Mouse (Mus musculus): ENCODE measurements around the gene Ice1. TPM values are rescaled to one million over a fixed set of nuclear protein-coding genes. Genes with fewer than 3 reads are reported as not detected.

The Ice1 gene
- polyA plus RNA-seq, 1 experiment from 2014 or later: 22.4 TPM

DNA sequence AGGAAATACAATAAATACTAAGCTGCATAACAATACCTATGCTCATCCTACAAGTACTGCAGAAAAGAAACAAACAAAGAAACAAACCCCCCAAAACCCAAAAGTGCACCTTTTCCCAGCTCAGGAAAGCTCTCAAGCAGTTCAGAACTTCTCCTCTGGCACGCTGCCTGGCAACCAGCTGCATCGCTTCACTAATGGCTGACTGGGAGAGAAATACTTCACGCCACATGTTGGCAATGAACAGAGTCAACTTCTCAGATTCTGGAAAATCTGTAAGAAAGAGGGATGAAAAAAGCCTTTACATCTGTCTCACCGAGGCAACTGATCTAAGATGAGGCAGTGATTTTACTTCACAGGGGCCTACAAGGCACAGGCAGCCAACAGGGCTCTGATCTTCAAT lies 38.5 kb downstream of the Ice1 start:
- no peak for DNase-seq (ENCODE audit: extremely low spot score, low spot score)
- 97% methylated on average over 4 of the region's 4 CpGs for WGBS
- H3K9me3 ChIP-seq: no peaks in the 10 kb centered on the region
- no peaks in the 10 kb centered on the region for H3K4me1 ChIP-seq
- H3K4me3 ChIP-seq: no peak overlapping the region
- peaks cover 92% of the 10 kb centered on the region for H3K36me3 ChIP-seq (replicated peaks)
- H3K27me3 ChIP-seq (ENCODE audit: poor library complexity, severe bottlenecking): no peaks in the 10 kb centered on the region
- no peak overlapping the region for H3K27ac ChIP-seq

DNA sequence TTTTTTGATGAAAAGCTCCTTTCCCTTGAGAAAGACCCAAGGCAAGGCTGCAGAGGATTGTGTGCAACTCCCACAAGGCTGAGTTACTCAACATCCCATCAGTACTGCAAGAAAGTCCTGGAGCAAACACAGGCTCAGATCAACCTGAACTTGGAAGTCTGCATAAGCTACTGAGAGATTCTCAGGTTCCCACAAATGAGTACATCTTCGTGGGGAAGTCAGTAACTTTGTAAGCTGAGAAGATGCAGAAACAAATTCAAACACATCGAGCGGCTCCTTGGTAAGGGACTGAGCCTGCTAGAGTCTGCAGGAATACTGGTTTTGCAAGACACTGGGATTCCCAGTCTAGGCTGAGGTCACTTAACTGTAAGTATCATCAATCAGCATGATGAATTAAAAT lies 40.5 kb downstream of the Ice1 start:
- H3K36me3 ChIP-seq (replicated peaks): peaks cover 92% of the 10 kb centered on the region
- H3K27me3 ChIP-seq (ENCODE audit: poor library complexity, severe bottlenecking): no peaks in the 10 kb centered on the region
- H3K4me3 ChIP-seq: no peak overlapping the region
- DNase-seq (ENCODE audit: extremely low spot score, low spot score): no peak
- no peaks in the 10 kb centered on the region for H3K9me3 ChIP-seq
- H3K4me1 ChIP-seq: no peaks in the 10 kb centered on the region
- WGBS: 94% methylated on average over 3 of the region's 3 CpGs
- no peak overlapping the region for H3K27ac ChIP-seq

DNA sequence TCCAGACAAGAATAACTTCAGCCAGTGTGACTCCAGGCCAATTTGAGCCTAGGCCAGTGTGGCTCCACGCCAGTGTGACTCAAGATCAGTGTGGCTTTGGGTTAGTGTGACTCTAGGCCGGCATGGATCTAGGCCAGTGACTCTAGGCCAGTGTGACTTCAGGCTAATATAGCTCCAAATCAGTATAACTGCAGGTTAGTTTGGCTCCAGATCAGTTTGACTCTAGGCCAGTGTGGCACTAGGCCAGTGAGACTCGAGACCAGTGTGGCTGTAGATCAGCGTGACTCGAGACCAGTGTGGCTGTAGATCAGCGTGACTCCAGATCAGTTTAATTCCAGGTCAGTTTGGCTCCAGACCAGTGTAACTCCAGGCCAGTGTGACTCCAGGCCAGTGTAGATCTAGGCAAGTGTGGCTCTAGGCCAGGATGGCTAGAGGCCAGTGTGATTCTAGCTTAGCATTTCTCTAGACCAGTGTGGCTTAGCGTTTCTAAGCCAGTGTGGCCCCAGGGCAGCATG lies 47.1 kb downstream of the Ice1 start:
- WGBS: 96% methylated on average over 7 of the region's 7 CpGs
- no peak overlapping the region for H3K27ac ChIP-seq
- no peak for DNase-seq (ENCODE audit: extremely low spot score, low spot score)
- H3K9me3 ChIP-seq: no peaks in the 10 kb centered on the region
- H3K4me1 ChIP-seq: no peaks in the 10 kb centered on the region
- no peak overlapping the region for H3K4me3 ChIP-seq
- H3K27me3 ChIP-seq (ENCODE audit: poor library complexity, severe bottlenecking): no peaks in the 10 kb centered on the region
- H3K36me3 ChIP-seq (replicated peaks): peaks cover 97% of the 10 kb centered on the region

DNA sequence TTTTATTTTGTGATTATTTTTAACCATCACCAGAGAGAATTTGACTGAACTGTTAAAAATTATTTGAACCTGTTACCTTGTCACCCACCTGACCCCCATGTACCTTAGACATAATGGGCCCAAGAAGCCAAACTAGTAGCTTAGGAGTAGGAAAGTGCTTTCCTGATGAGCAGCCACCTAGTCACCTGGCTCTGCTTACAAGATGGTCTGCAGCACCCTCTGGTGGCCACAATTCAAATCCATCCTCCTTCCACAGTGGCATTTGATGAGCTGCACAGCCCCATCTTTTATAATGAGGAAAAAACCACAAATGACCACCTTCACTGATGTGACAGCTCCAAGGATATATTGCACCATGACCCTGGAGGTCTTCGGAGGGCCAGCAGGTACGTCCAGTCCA lies 50.5 kb downstream of the Ice1 start:
- Histone ChIP-seq H3K9me3 (no peaks in the 10 kb centered on the region), H3K36me3 (replicated peaks) (peaks cover 73% of the 10 kb centered on the region), H3K4me1 (no peaks in the 10 kb centered on the region), H3K4me3 (no peak overlapping the region), H3K27ac (no peak overlapping the region), H3K27me3 (ENCODE audit: poor library complexity, severe bottlenecking) (no peaks in the 10 kb centered on the region)
- 85% methylated on average over 2 of the region's 2 CpGs for WGBS
- peak; percentile 37 for DNase-seq (ENCODE audit: extremely low spot score, low spot score)

DNA sequence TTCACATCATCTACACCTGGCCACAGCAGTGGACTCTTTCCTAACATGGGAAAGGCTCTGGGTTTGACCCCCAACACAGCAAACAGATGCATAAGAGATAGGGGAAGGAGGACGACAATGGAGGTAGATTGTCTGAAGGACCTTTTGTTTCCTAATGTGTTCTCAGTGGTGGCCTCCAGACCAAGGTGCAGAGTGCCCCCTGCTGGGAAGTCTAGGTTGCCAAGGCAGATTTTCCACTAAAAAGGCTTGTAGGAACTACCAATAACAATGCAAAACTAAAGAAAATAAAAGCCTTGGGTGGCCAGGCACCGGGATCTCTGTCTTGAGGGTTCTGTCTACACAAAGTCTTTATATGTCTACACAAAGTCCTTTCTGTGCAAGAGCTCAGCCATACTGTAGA lies 54.9 kb downstream of the Ice1 start:
- DNase-seq (ENCODE audit: extremely low spot score, low spot score): peak; percentile 19
- no peak overlapping the region for H3K4me3 ChIP-seq
- no peaks in the 10 kb centered on the region for H3K27me3 ChIP-seq (ENCODE audit: poor library complexity, severe bottlenecking)
- H3K27ac ChIP-seq: no peak overlapping the region
- H3K36me3 ChIP-seq (replicated peaks): peaks cover 31% of the 10 kb centered on the region
- no peaks in the 10 kb centered on the region for H3K4me1 ChIP-seq
- H3K9me3 ChIP-seq: no peaks in the 10 kb centered on the region
- 44% methylated on average over 2 of the region's 2 CpGs for WGBS

DNA sequence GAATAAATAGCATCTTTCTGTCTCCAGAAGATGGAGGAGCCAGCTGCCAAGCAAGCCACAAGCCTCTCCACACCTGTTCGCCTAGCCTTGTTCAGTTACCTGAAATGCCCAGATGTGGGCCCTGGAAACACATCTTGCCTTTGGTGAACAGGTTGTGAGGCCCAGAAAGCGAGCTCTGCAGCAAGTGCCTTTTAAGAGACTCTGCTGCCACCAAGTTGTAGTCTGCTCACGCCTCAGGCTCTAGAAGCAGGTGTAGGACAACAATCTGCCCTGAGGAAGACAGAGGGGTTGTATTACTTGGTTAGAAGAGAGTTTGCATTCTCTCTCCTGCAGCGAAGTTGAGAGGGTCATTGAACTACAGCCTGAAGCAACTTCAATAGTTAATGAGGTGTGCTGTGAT lies 55.9 kb downstream of the Ice1 start:
- no peaks in the 10 kb centered on the region for H3K9me3 ChIP-seq
- 87% methylated on average over 4 of the region's 4 CpGs for WGBS
- no peaks in the 10 kb centered on the region for H3K27me3 ChIP-seq (ENCODE audit: poor library complexity, severe bottlenecking)
- H3K4me1 ChIP-seq: no peaks in the 10 kb centered on the region
- DNase-seq (ENCODE audit: extremely low spot score, low spot score): no peak
- H3K36me3 ChIP-seq (replicated peaks): peaks cover 21% of the 10 kb centered on the region
- no peak overlapping the region for H3K4me3 ChIP-seq
- H3K27ac ChIP-seq: no peak overlapping the region

DNA sequence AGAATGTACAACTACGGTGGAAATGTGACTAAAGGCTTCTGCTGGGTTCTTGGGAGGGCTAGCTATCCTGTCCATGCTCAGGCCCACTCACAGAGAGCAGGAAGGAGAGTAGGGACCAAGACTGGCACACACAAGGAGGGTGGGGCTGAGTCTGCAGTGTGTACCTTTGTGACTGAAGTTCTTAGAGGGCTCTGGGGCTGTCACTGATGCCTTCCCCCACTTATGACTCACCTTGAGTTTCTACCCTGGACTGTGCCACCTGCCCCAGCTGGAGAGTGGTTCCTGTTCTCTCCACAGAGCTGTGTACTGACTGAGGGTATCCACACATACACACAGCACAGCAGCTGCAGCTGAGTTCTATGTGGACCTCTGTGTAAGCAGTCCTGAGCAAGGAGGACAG lies 63.2 kb downstream of the Ice1 start:
- H3K36me3 ChIP-seq (replicated peaks): no peaks in the 10 kb centered on the region
- no peak overlapping the region for H3K4me3 ChIP-seq
- H3K9me3 ChIP-seq: no peaks in the 10 kb centered on the region
- H3K27me3 ChIP-seq (ENCODE audit: poor library complexity, severe bottlenecking): no peaks in the 10 kb centered on the region
- 100% methylated on average over 1 of the region's 1 CpGs for WGBS
- no peak overlapping the region for H3K27ac ChIP-seq
- DNase-seq (ENCODE audit: extremely low spot score, low spot score): no peak
- H3K4me1 ChIP-seq: no peaks in the 10 kb centered on the region

DNA sequence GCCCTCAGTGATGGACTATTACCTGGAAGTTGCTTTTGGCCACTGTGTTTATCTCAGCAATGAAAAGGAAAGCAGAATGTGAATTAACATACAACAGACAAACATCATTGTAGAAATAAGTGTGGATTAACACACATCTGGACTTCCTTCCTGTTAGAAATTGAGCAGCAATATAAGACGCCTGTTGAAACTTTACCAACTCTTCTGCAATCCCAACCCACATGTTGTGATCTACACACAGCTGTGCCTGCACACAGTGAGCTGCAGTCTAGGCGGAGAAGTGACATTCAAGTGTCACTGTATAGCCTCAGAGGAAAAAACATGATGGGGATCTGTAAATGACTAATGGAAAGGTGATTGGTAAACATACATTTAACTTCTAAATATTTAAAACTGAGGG lies 69.5 kb downstream of the Ice1 start:
- no peak overlapping the region for H3K4me3 ChIP-seq
- no peaks in the 10 kb centered on the region for H3K9me3 ChIP-seq
- H3K27ac ChIP-seq: no peak overlapping the region
- no peak for DNase-seq (ENCODE audit: extremely low spot score, low spot score)
- 83% methylated on average over 2 of the region's 2 CpGs for WGBS
- no peaks in the 10 kb centered on the region for H3K36me3 ChIP-seq (replicated peaks)
- H3K4me1 ChIP-seq: no peaks in the 10 kb centered on the region
- no peaks in the 10 kb centered on the region for H3K27me3 ChIP-seq (ENCODE audit: poor library complexity, severe bottlenecking)

DNA sequence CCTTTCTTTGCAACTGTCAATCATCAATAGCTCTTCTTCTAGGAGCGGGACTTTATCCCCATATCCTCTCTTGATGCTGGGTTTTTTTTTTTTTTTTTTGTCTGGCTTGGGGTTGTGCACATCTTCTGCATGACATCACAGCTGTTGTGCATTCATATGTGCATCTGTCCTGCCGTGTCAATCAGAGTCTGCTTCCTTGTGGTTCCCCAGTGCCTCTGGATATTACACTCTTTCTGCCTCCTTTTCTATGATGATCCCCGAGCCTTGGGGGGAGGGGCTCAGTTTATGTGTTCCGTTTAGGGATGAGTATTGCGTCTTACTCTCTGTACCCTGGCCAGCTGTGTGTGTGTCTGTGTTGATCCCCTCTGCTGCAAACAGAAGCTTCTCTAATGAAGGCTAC lies 84.0 kb downstream of the Ice1 start:
- DNase-seq (ENCODE audit: extremely low spot score, low spot score): no peak
- Histone ChIP-seq H3K27ac (no peak overlapping the region), H3K36me3 (replicated peaks) (no peaks in the 10 kb centered on the region), H3K9me3 (no peaks in the 10 kb centered on the region), H3K27me3 (ENCODE audit: poor library complexity, severe bottlenecking) (peaks cover 19% of the 10 kb centered on the region), H3K4me3 (no peak overlapping the region), H3K4me1 (no peaks in the 10 kb centered on the region)
- WGBS: 82% methylated on average over 5 of the region's 5 CpGs

DNA sequence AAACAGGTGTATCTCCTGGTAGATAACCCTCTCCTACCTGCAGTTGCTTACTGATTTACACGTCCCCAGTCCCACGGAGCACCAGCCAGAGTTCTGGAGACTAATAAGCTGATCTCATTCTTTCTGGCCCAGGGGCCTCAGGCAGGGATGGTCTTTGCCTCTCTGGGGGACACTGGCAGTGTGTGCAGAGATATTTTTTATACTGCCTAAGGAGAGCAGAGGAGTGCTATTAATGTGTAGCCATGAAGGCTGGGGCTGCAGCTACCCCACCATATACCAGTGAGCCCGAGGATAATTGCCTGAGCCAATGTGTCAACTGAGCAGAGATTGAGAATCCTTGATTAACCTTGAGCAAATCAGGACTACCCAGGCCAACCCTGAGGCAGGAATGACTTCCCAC lies 90.0 kb downstream of the Ice1 start:
- 36% methylated on average over 3 of the region's 3 CpGs for WGBS
- no peak overlapping the region for H3K27ac ChIP-seq
- peak; percentile 15 for DNase-seq (ENCODE audit: extremely low spot score, low spot score)
- H3K36me3 ChIP-seq (replicated peaks): no peaks in the 10 kb centered on the region
- no peak overlapping the region for H3K4me3 ChIP-seq
- H3K4me1 ChIP-seq: peaks cover 12% of the 10 kb centered on the region
- peaks cover 45% of the 10 kb centered on the region for H3K27me3 ChIP-seq (ENCODE audit: poor library complexity, severe bottlenecking)
- no peaks in the 10 kb centered on the region for H3K9me3 ChIP-seq

DNA sequence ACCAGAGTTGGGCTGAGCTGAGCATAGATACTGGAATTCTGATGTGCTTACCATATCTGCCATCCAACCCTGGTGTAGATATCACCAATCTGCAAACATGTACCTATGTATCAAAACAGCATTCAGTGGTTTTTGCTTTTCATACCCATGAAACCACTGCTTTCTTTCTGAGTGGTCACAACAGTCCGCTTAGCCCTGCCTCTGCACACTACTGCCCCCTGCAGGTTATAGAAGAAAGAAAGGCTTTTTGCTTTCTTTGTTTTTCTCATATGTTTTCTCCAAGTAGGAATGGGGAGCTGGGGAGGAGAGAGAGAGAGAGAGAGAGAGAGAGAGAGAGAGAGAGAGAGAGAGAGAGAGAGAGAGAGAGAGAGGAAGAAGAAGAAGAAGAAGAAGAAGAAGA lies 92.2 kb downstream of the Ice1 start:
- DNase-seq (ENCODE audit: extremely low spot score, low spot score): peak; percentile 16
- peaks cover 12% of the 10 kb centered on the region for H3K4me1 ChIP-seq
- WGBS: 4% methylated on average over 1 of the region's 1 CpGs
- H3K4me3 ChIP-seq: no peak overlapping the region
- H3K9me3 ChIP-seq: no peaks in the 10 kb centered on the region
- H3K36me3 ChIP-seq (replicated peaks): no peaks in the 10 kb centered on the region
- H3K27ac ChIP-seq: no peak overlapping the region
- peaks cover 44% of the 10 kb centered on the region for H3K27me3 ChIP-seq (ENCODE audit: poor library complexity, severe bottlenecking)

DNA sequence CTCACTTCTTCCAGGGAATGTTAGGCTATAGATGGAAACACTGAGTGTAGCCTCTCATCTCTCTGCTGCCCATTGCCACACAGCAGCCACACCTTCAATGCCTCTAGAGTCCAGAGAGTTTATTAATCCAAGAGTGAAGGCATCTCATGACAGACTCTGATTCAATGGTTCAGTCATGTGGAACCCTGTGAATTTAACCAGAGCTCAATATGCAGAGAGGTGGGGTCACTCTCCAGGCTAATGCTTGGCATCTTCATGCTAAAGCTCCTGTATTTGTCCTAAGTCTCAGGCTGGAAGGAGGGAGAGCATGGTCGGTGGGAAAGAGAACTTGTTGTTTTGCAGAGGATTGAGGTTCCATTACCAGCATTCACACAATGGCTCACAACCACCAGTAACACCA lies 97.6 kb downstream of the Ice1 start:
- Histone ChIP-seq H3K27ac (no peak overlapping the region), H3K27me3 (ENCODE audit: poor library complexity, severe bottlenecking) (peaks cover 3% of the 10 kb centered on the region), H3K36me3 (replicated peaks) (no peaks in the 10 kb centered on the region), H3K9me3 (no peaks in the 10 kb centered on the region), H3K4me3 (no peak overlapping the region), H3K4me1 (no peaks in the 10 kb centered on the region)
- 83% methylated on average over 1 of the region's 1 CpGs for WGBS
- DNase-seq (ENCODE audit: extremely low spot score, low spot score): no peak

DNA sequence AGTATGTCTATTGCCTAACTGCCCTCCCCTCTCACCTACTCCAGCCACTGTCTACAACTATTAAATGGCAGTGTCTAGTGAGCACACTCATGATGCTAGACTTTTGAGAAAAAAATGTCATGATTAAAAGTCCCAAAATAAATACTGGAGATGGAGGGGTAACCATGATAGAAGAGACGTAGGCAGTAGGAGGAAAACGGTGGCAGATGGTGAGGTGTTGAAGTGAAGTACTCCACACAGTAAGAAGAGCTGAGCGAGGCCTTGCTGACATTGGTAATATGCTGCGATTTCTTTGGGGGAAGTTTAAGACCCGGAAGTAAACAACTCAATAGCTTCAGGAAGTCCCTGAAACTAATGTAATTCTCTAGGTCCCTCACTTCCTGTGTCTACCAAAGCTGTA lies 104.0 kb downstream of the Ice1 start:
- no peaks in the 10 kb centered on the region for H3K9me3 ChIP-seq
- no peak overlapping the region for H3K4me3 ChIP-seq
- DNase-seq (ENCODE audit: extremely low spot score, low spot score): no peak
- H3K27ac ChIP-seq: no peak overlapping the region
- no peaks in the 10 kb centered on the region for H3K27me3 ChIP-seq (ENCODE audit: poor library complexity, severe bottlenecking)
- H3K36me3 ChIP-seq (replicated peaks): no peaks in the 10 kb centered on the region
- 90% methylated on average over 5 of the region's 5 CpGs for WGBS
- peaks cover 6% of the 10 kb centered on the region; the same call in 1 of the 2 replicates for H3K4me1 ChIP-seq

DNA sequence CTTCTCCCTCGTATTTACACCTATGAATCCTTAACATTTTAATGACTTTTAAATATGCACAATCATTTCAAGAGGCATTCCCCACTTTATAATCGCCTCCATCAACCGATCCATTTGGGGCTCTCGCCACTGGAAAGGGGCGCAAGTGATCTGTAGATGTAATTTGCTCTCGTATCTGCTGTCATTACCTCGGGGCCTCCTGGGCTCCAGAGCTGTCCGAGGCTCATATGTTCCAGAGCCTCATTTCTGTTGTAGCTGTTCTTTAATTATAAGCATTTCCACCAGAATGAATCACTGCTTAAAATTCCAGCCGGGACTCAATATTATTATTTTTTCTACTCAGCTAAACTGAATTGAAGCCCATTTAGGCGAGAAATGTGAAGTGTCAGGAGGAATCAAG lies 104.7 kb downstream of the Ice1 start:
- no peaks in the 10 kb centered on the region for H3K27me3 ChIP-seq (ENCODE audit: poor library complexity, severe bottlenecking)
- no peaks in the 10 kb centered on the region for H3K36me3 ChIP-seq (replicated peaks)
- H3K27ac ChIP-seq: no peak overlapping the region
- H3K4me3 ChIP-seq: no peak overlapping the region
- no peaks in the 10 kb centered on the region for H3K9me3 ChIP-seq
- H3K4me1 ChIP-seq: peaks cover 6% of the 10 kb centered on the region; the same call in 1 of the 2 replicates
- 92% methylated on average over 10 of the region's 10 CpGs for WGBS
- DNase-seq (ENCODE audit: extremely low spot score, low spot score): no peak
